ENCODE assay signal across 10 mouse cellular contexts in the genomic region with DNA sequence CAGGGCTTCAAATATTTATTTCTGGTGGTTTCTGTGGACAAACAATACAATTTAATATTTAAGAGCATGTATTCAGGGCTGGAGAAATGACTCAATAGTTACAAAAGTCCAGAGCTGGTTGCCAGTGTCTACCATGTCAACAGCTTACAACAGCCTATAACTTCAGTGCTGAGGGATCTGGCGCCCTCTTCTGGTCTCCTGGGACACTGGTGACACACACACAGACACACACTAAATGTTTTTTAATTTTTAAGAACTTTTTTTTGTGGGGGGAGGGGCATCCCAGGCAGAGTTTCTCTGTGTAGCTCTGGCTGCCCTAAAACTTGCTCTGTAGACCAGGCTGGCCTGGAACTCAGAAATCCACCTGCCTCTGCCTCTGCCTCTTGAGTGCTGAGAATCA. TPM values are rescaled to one million over a fixed set of nuclear protein-coding genes. Genes with fewer than 3 reads are reported as not detected.
A peak's percentile ranks its signal among the peaks of the same experiment; 100 is the strongest.
DNase-seq lines count a peak whose midpoint lies in the region; ATAC-seq and TF ChIP-seq lines count a peak whose summit lies in the region.
"Had no signal": no experiment of that assay in that cellular context is flagged by ENCODE, and none has a peak within 500 bp of the region (broad histone marks: within the 10 kb centered on the region; RNA-seq: fewer than 3 reads in every experiment).

No protein-coding gene starts in this region.

- peak; percentile 66; the same call in 1 of the 2 replicates for TF ChIP-seq CTCF in liver, adult 2 months (IDR thresholded peaks at IDR 0.05; ENCODE audit: low read depth, low read length)
- TF ChIP-seq CTCF in embryonic fibroblast, embryonic 13.5 days (IDR thresholded peaks at IDR 0.05; ENCODE audit: borderline replicate concordance, insufficient read depth, low read length), result peak; percentile 49; the same call in 1 of the 2 replicates

- H3K9ac ChIP-seq in liver, adult 2 months (ENCODE audit: low read depth, low read length), result no peak overlapping the region
- no peak overlapping the region for H3K9ac ChIP-seq in liver, embryonic 12.5 days
- H3K9ac ChIP-seq: neural tube, embryonic 12.5 days had no signal

- WGBS in liver, adult 2 months, result 0% methylated on average over 1 of the region's 1 CpGs
- WGBS in liver, embryonic 12.5 days (ENCODE audit: insufficient replicate concordance), result 4% methylated on average over 1 of the region's 1 CpGs

- H3K4me1 ChIP-seq in liver, adult 2 months (ENCODE audit: control insufficient read depth, insufficient read depth, low read length), result no peaks in the 10 kb centered on the region
- H3K4me1 ChIP-seq in liver, embryonic 12.5 days, result 0 out of 2 replicates have a peak, but pooled peaks cover 10% of the 10 kb centered on the region
- H3K4me1 ChIP-seq in embryonic fibroblast, embryonic 13.5 days (ENCODE audit: control insufficient read depth, insufficient read depth, low read length), result no peaks in the 10 kb centered on the region

- no peaks in the 10 kb centered on the region for H3K79me2 ChIP-seq in liver, adult 2 months (ENCODE audit: control insufficient read depth, insufficient read depth, low read length)

- no peak overlapping the region for H3K4me2 ChIP-seq in liver, embryonic 12.5 days
- H3K4me2 ChIP-seq: neural tube, embryonic 12.5 days had no signal

- TF ChIP-seq POLR2A in liver, adult 2 months (IDR thresholded peaks at IDR 0.05; ENCODE audit: extremely low read depth, insufficient read depth, low read length), result no peak
- no peak for TF ChIP-seq POLR2A in embryonic fibroblast, embryonic 13.5 days (IDR thresholded peaks at IDR 0.05; ENCODE audit: low read depth, low read length)

- DNase-seq in cerebellum, adult 9-10 months, result peak; percentile 18
- DNase-seq in cerebellum, adult 11 months, result no peak
- DNase-seq in liver, adult 2 months (ENCODE audit: extremely low read depth, low read depth, low spot score), result peak; percentile 65
- DNase-seq in ZHBTc4 (ENCODE audit: low read depth, low spot score), result peak; percentile 85
- DNase-seq in lung, adult 18-20 months, result peak; percentile 50 to 64

- H3K27me3 ChIP-seq in liver, adult 2 months (ENCODE audit: control insufficient read depth, insufficient read depth, low read length), result 0 out of 2 replicates have a peak, but pooled peaks cover 4% of the 10 kb centered on the region
- H3K27me3 ChIP-seq in liver, embryonic 12.5 days (replicated peaks), result peaks cover 54% of the 10 kb centered on the region

- no peak overlapping the region for H3K4me3 ChIP-seq in liver, adult 2 months (ENCODE audit: insufficient read depth, low read depth, low read length)
- no peak overlapping the region for H3K4me3 ChIP-seq in liver, embryonic 12.5 days
- H3K4me3 ChIP-seq in embryonic fibroblast, embryonic 13.5 days (ENCODE audit: insufficient read depth, low read length), result no peak overlapping the region
- H3K4me3 ChIP-seq: neural tube, embryonic 12.5 days had no signal

- H3K36me3 ChIP-seq in liver, adult 2 months (ENCODE audit: control insufficient read depth, insufficient read depth, low read length), result no peaks in the 10 kb centered on the region
- no peaks in the 10 kb centered on the region for H3K36me3 ChIP-seq in liver, embryonic 12.5 days
- H3K36me3 ChIP-seq: neural tube, embryonic 12.5 days had no signal

- H3K9me3 ChIP-seq in liver, embryonic 12.5 days (replicated peaks), result no peaks in the 10 kb centered on the region
- H3K9me3 ChIP-seq: neural tube, embryonic 12.5 days had no signal

- H3K27ac ChIP-seq in liver, adult 2 months (replicated peaks; ENCODE audit: insufficient read depth, low read depth, low read length), result no peak overlapping the region
- H3K27ac ChIP-seq in liver, embryonic 12.5 days, result no peak overlapping the region
- no peak overlapping the region for H3K27ac ChIP-seq in embryonic fibroblast, embryonic 13.5 days (ENCODE audit: insufficient read depth, low read length)
- H3K27ac ChIP-seq: neural tube, embryonic 12.5 days had no signal

- ATAC-seq in liver, embryonic 12.5 days, result no peak
- no peak for ATAC-seq in activated CD4-positive, CD25-positive, alpha-beta regulatory T cell, adult 4 months

RNA-seq across cellular contexts. Expression of a gene that starts 4.8 kb away (rescaled TPM):
- 0.46 and 0.47 TPM in 2 replicates for total RNA-seq in liver, adult 2 months (2014; rRNA removed)
- 0.65 and 0.73 TPM in 2 replicates for polyA plus RNA-seq in liver, adult 2 months (2012; rRNA removed)
- 1.2 and 1.5 TPM in 2 replicates for polyA plus RNA-seq in liver, embryonic 12.5 days (2016; fragmentation: Nextera tagmentation; extraction: Ambion mirVana)
- polyA plus RNA-seq in embryonic fibroblast, embryonic 13.5 days (2011; ENCODE audit: insufficient read length, low read depth, missing spikeins), result 11.6 and 28.2 TPM in 2 replicates
- not detected for polyA plus RNA-seq in activated CD4-positive, CD25-positive, alpha-beta regulatory T cell, adult 4 months (2017; shearing (Covaris generic))

RNA-seq across cellular contexts. Expression of a gene that starts 19.4 kb away (rescaled TPM):
- total RNA-seq in liver, adult 2 months (2014; rRNA removed), result not detected in 2 replicates
- polyA plus RNA-seq in liver, adult 2 months (2012; rRNA removed), result 0.02 and 0.05 TPM in 2 replicates
- 0.04 TPM in 1 of 2 replicates, not detected in the other for polyA plus RNA-seq in liver, embryonic 12.5 days (2016; fragmentation: Nextera tagmentation; extraction: Ambion mirVana)
- polyA plus RNA-seq in embryonic fibroblast, embryonic 13.5 days (2011; ENCODE audit: insufficient read length, low read depth, missing spikeins), result 0.16 TPM in 1 of 2 replicates, not detected in the other
- polyA plus RNA-seq in activated CD4-positive, CD25-positive, alpha-beta regulatory T cell, adult 4 months (2017; shearing (Covaris generic)), result under 1 TPM in 1 of 2 experiments, not detected in 1; 0.11 TPM
- polyA plus RNA-seq: heart, embryonic 14.5 days had no signal

RNA-seq across cellular contexts. Expression of a gene that starts 20.1 kb away (rescaled TPM):
- not detected in 2 replicates for total RNA-seq in liver, adult 2 months (2014; rRNA removed)
- polyA plus RNA-seq in liver, adult 2 months (2012; rRNA removed), result not detected in 2 replicates
- not detected in 2 replicates for polyA plus RNA-seq in liver, embryonic 12.5 days (2016; fragmentation: Nextera tagmentation; extraction: Ambion mirVana)
- not detected in 2 replicates for polyA plus RNA-seq in embryonic fibroblast, embryonic 13.5 days (2011; ENCODE audit: insufficient read length, low read depth, missing spikeins)
- polyA plus RNA-seq in activated CD4-positive, CD25-positive, alpha-beta regulatory T cell, adult 4 months (2017; shearing (Covaris generic)), result not detected
- polyA plus RNA-seq: heart, embryonic 14.5 days; neural tube, embryonic 12.5 days had no signal

RNA-seq across cellular contexts. Expression of a gene that starts 26.5 kb away (rescaled TPM):
- 45.8 and 53.1 TPM in 2 replicates for total RNA-seq in liver, adult 2 months (2014; rRNA removed)
- polyA plus RNA-seq in liver, adult 2 months (2012; rRNA removed), result 64.1 and 71.6 TPM in 2 replicates
- 24.6 and 25.1 TPM in 2 replicates for polyA plus RNA-seq in liver, embryonic 12.5 days (2016; fragmentation: Nextera tagmentation; extraction: Ambion mirVana)
- 13.8 and 16.4 TPM in 2 replicates for polyA plus RNA-seq in embryonic fibroblast, embryonic 13.5 days (2011; ENCODE audit: insufficient read length, low read depth, missing spikeins)
- polyA plus RNA-seq in activated CD4-positive, CD25-positive, alpha-beta regulatory T cell, adult 4 months (2017; shearing (Covaris generic)), result 10 to 100 TPM; 39.9 to 45.0 TPM
